ENCODE assay signal across 8 mouse cellular contexts in the genomic region with DNA sequence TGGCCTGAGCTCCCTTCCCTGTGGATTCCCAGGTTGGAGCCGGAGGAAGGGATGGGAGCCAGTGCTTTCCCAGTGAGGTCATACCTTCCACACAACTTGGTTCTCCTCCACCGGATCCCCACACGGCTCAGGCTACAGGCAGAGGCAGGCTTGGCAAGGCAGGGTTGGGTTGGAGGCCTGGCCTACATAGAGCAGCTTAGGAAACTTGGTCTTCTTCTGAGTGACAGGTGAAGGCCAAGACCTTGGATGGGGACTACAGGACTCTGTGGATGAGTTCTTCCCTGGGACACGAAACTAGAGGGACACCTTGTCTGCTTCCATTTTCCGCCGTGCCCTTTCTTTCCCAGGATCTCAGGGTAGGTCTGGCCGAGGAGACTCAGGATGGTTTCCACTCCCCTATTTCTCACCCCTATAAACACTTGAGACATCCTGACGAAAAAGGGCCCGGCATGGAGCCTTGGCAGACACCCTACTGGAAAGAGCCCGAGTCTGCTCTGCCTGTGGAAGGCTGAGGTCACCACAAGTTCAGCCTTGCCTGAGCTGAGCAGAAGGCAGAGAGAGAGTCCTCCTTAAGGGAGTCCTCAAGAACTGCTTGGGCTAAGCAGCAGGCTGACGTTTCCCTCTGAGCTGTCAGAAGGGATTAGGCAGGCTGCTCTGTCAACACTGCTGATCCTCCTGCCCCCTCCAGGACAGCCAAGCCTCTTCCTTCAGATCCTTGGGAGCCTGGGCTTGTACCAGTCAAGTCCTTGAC.
A peak's percentile ranks its signal among the peaks of the same experiment; 100 is the strongest.
DNase-seq lines count a peak whose midpoint lies in the region; ATAC-seq and TF ChIP-seq lines count a peak whose summit lies in the region.

No protein-coding gene starts in this region.

- TF ChIP-seq CTCF in layer of hippocampus, adult 2 months (conservative IDR thresholded peaks at IDR 0.05): no peak

- 57% methylated on average over 11 of the region's 11 CpGs for WGBS in embryonic facial prominence, embryonic 10.5 days
- 62% methylated on average over 11 of the region's 11 CpGs for WGBS in midbrain, embryonic 13.5 days

- H3K4me1 ChIP-seq in embryonic facial prominence, embryonic 10.5 days: peaks cover 64% of the 10 kb centered on the region
- peaks cover 30% of the 10 kb centered on the region for H3K4me1 ChIP-seq in midbrain, embryonic 13.5 days (replicated peaks)

- no peak for DNase-seq in layer of hippocampus, adult 2 months (ENCODE audit: low spot score in 2 of 2)
- DNase-seq in layer of hippocampus, adult 18-20 months (ENCODE audit: low spot score in 2 of 2): no peak
- peak; percentile 57 for DNase-seq in embryonic facial prominence, embryonic 10.5 days (ENCODE audit: low spot score)
- peak; percentile 68 for DNase-seq in heart, postnatal 25 days (ENCODE audit: low spot score)
- no peak for DNase-seq in thymus, postnatal 0 days (ENCODE audit: low spot score)
- no peak for DNase-seq in thymus, adult 18-20 months
- DNase-seq in thymus, postnatal 25 days: no peak

- H3K4me2 ChIP-seq in midbrain, embryonic 13.5 days (replicated peaks): no peak overlapping the region

- no peaks in the 10 kb centered on the region for H3K36me3 ChIP-seq in embryonic facial prominence, embryonic 10.5 days (replicated peaks)
- no peaks in the 10 kb centered on the region for H3K36me3 ChIP-seq in midbrain, embryonic 13.5 days

- peaks cover 80% of the 10 kb centered on the region for H3K27me3 ChIP-seq in embryonic facial prominence, embryonic 10.5 days (replicated peaks; ENCODE audit: low read depth, poor library complexity, severe bottlenecking)
- no peaks in the 10 kb centered on the region for H3K27me3 ChIP-seq in midbrain, embryonic 13.5 days

- H3K9ac ChIP-seq in midbrain, embryonic 13.5 days (replicated peaks): no peak overlapping the region

- no peaks in the 10 kb centered on the region for H3K9me3 ChIP-seq in embryonic facial prominence, embryonic 10.5 days
- no peaks in the 10 kb centered on the region for H3K9me3 ChIP-seq in midbrain, embryonic 13.5 days

- ATAC-seq in midbrain, embryonic 13.5 days: 0 out of 2 replicates have a peak, but pooled peaks have one; percentile 48

- intact Hi-C loops in heart, postnatal 25 days (cut with DNase I): no loop called here

- H3K27ac ChIP-seq in layer of hippocampus, adult 2 months: peak overlapping the region; percentile 2; the same call in 1 of the 2 replicates
- H3K27ac ChIP-seq in embryonic facial prominence, embryonic 10.5 days (replicated peaks): peak overlapping the region; percentile 67
- H3K27ac ChIP-seq in midbrain, embryonic 13.5 days: no peak overlapping the region

- no peak overlapping the region for H3K4me3 ChIP-seq in layer of hippocampus, adult 2 months
- H3K4me3 ChIP-seq in embryonic facial prominence, embryonic 10.5 days: no peak overlapping the region
- no peak overlapping the region for H3K4me3 ChIP-seq in midbrain, embryonic 13.5 days (replicated peaks)

Comparison
In these comparisons a context has a peak if more than half of its experiments do, and no peak if none do; other contexts are left out.
1. DNase-seq: peak in embryonic facial prominence, embryonic 10.5 days (single experiment) and heart, postnatal 25 days (single experiment); none in layer of hippocampus, adult 2 months (0 of 2), layer of hippocampus, adult 18-20 months (0 of 2), thymus, postnatal 0 days (single experiment), thymus, adult 18-20 months (0 of 2) and thymus, postnatal 25 days (single experiment).